15 mouse cellular contexts compared by ENCODE assay signal in the genomic region with DNA sequence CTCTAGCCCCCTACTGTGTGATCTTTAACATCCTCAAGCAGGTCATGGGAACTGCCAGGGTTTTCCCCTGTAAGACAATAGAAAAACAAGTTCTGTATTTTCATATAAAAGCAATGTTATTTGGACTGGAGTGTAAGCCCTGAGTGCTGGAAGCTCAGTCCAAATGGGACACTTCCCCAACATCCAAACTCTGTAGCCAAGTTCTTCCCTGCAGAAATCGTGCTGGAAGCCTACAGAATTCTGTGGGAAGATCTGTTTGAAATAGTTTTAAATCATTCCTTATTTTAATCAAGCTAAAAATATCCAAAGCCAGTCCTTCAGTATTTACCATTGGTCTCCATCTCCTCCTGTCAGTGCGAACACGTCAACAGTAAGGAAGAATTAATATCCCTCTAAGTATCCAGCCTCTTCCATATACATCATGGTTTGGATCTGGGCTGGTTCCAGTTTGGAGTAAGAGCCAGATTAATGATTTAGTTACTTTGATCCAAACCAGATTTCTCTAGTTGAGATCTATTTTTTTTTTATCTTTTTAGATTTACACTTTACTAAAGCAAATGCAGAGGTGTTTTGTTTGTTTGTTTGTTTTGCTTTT.
"Had no signal": no experiment of that assay in that cellular context is flagged by ENCODE, and none has a peak within 500 bp of the region (broad histone marks: within the 10 kb centered on the region; RNA-seq: fewer than 3 reads in every experiment).

No protein-coding gene starts in this region.

- H3K27me3 ChIP-seq: midbrain, embryonic 13.5 days; midbrain, embryonic 15.5 days; neural tube, embryonic 12.5 days had no signal

- DNase-seq: lung, adult 18-20 months; lung, embryonic 14.5 days; lung, postnatal 10 days; lung, postnatal 36 days; right cerebral cortex, postnatal 14 days; thymus, adult 18-20 months; thymus, postnatal 14 days; thymus, postnatal 36 days had no signal

- H3K4me2 ChIP-seq: lung, embryonic 14.5 days; midbrain, embryonic 11.5 days; midbrain, embryonic 13.5 days; midbrain, embryonic 15.5 days; neural tube, embryonic 12.5 days had no signal

- H3K36me3 ChIP-seq: midbrain, embryonic 13.5 days; midbrain, embryonic 15.5 days; neural tube, embryonic 12.5 days had no signal

- H3K9me3 ChIP-seq: midbrain, embryonic 13.5 days; midbrain, embryonic 15.5 days; neural tube, embryonic 12.5 days had no signal

- H3K4me1 ChIP-seq: megakaryocyte, embryonic 14.5 days; midbrain, embryonic 13.5 days; midbrain, embryonic 15.5 days; neural tube, embryonic 12.5 days had no signal

- H3K4me3 ChIP-seq: megakaryocyte, embryonic 14.5 days; midbrain, embryonic 13.5 days; midbrain, embryonic 15.5 days; neural tube, embryonic 12.5 days had no signal

- H3K9ac ChIP-seq: liver, embryonic 14.5 days; lung, embryonic 14.5 days; midbrain, embryonic 13.5 days; midbrain, embryonic 15.5 days; neural tube, embryonic 12.5 days had no signal

- ATAC-seq: midbrain, embryonic 13.5 days; midbrain, embryonic 15.5 days had no signal

- H3K27ac ChIP-seq: liver, embryonic 14.5 days; macrophage; midbrain, embryonic 13.5 days; midbrain, embryonic 15.5 days; neural tube, embryonic 12.5 days had no signal
